Mouse (Mus musculus): ENCODE data around the gene Sgcb.

- no peak for TF ChIP-seq CTCF (IDR thresholded peaks at IDR 0.05; ENCODE audit: insufficient read depth, low read length)
- TF ChIP-seq POLR2A (IDR thresholded peaks at IDR 0.05; ENCODE audit: borderline replicate concordance, extremely low read depth, low read depth, low read length) = no peak
Observed at GRCm38 (mm10) chr5:73691723-73692520, 44.3 kb upstream of the Sgcb start.

Data from lung, adult 2 months (tissue).